Mouse (Mus musculus) brown adipose tissue, adult 24 weeks (tissue): ENCODE results near the gene Lnpep. TPM values are rescaled to one million over a fixed set of nuclear protein-coding genes. Genes with fewer than 3 reads are reported as not detected.

Experiments used
- H3K27ac ChIP-seq: fragments of 200-500 bp; replicated peaks from 2 replicates; pipeline ENCODE4 v1.5.1; 2012; ENCODE audit warnings: low read depth, mild to moderate bottlenecking, low read length
- H3K4me1 ChIP-seq: fragments of 200-500 bp; 2 replicates; pipeline ENCODE4 v1.6.1; 2012; ENCODE audit warnings: low read length, mixed read lengths; ENCODE audit not compliant: control insufficient read depth, insufficient read depth, insufficient read length
- H3K4me3 ChIP-seq: fragments of 200-500 bp; 2 replicates; pipeline ENCODE4 v1.5.1; 2012; ENCODE audit warnings: low read depth, mild to moderate bottlenecking, low read length, moderate library complexity; ENCODE audit not compliant: insufficient read depth
- polyA plus RNA-seq: library from polyadenylated mRNA; stranded (reverse); fragments of >200 nt; gene quantifications from 2 replicates; pipeline ENCODE4 v1.2.4, GENCODE M21; 2012; ENCODE audit not compliant: missing spikeins, insufficient read depth, insufficient read length

Lnpep gene
- polyA plus RNA-seq, 1 experiment, result 29.8 TPM

- Histone ChIP-seq H3K27ac (peak overlapping the region; percentile 75), H3K4me3 (peak overlapping the region; percentile 91)
These were observed 1.5 kb downstream of the Lnpep start for GRCm38 (mm10) chr17:17623221-17623889.

GRCm38 (mm10) chr17:17622576-17622975 is 2.3 kb downstream of the Lnpep start:
- 0 out of 2 replicates have a peak overlapping the region, but pooled peaks have one; percentile 80 for H3K27ac ChIP-seq
- H3K4me1 ChIP-seq, result peaks cover 10% of the 10 kb centered on the region; the same call in 1 of the 2 replicates
- H3K4me3 ChIP-seq, result no peak overlapping the region

More at GRCm38 (mm10) chr17:17623221-17623889, 1.5 kb downstream of the Lnpep start:
- H3K4me1 ChIP-seq, result peaks cover 3% of the 10 kb centered on the region; the same call in 1 of the 2 replicates

DNA sequence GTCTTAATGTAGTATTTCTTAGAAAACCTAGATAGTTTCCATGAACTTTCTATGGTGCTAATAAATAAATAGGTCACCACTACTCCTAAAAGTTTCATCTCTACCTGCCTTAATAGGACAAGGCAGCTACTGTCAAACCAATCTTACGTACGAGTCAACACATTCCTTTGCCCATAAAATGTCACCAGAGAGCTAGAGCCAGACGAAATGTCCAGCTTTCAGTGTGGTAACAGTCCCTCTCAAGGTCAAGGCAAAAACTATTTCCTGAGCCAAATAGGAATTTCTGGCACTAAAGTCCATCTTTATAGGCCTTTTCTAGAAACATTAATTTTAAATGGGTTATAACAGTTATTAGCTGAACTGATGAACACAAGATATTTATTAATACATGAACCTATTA is 3.3 kb downstream of the Lnpep start:
- H3K27ac ChIP-seq, result no peak overlapping the region; the same call in 1 of the 2 replicates
- H3K4me3 ChIP-seq, result no peak overlapping the region

DNA sequence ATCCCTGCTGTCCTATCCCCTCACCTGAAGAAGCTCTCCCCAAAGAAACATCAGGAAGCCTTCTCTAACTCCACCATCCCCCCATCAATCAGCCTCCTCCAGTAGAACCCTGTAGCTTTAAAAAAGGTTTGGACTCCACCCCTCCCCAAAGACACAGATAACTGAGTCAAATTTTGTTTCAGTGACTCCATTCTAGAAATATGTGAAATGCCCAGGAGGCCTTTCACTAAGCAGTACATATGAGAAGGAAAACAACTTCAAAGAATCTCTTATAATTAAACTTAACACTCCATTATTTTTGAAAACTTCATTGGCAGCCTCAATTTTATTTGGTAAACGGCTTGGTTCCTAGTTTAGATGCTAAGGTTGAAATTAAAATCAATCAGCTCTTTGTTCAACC is 6.4 kb downstream of the Lnpep start:
- Histone ChIP-seq H3K27ac (peak overlapping the region; percentile 84), H3K4me3 (no peak overlapping the region), H3K4me1 (peaks cover 15% of the 10 kb centered on the region)

More for the DNA sequence above, 3.3 kb downstream of the Lnpep start:
- peaks cover 13% of the 10 kb centered on the region for H3K4me1 ChIP-seq

GRCm38 (mm10) chr17:17617440-17618204 is 7.2 kb downstream of the Lnpep start:
- Histone ChIP-seq H3K4me1 (peaks cover 15% of the 10 kb centered on the region), H3K4me3 (no peak overlapping the region), H3K27ac (peak overlapping the region; percentile 84)

DNA sequence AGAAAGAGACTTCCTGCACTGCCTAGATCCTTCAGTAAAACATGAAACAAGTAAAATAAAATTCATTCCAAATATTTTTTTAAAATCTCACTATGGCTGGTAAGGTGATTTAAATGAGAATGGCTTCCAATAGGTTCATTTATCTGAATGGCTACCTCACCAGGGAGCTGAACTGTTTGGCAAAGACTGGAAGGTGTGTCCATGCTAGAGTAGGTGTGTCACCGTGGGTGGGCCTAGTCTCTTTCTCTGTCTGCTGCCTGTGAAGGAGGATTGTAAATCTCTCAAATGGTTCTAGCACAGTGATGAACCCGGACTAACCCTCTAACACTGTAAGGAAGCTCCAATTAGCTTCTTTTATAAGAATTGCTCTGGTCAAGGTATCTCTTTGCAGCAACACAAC is 12.5 kb downstream of the Lnpep start:
- Histone ChIP-seq H3K4me3 (no peak overlapping the region), H3K27ac (no peak overlapping the region), H3K4me1 (peaks cover 19% of the 10 kb centered on the region)

- Histone ChIP-seq H3K4me1 (peaks cover 16% of the 10 kb centered on the region), H3K4me3 (no peak overlapping the region), H3K27ac (peak overlapping the region; percentile 86)
These were observed 15.3 kb downstream of the Lnpep start for GRCm38 (mm10) chr17:17609523-17609922.

DNA sequence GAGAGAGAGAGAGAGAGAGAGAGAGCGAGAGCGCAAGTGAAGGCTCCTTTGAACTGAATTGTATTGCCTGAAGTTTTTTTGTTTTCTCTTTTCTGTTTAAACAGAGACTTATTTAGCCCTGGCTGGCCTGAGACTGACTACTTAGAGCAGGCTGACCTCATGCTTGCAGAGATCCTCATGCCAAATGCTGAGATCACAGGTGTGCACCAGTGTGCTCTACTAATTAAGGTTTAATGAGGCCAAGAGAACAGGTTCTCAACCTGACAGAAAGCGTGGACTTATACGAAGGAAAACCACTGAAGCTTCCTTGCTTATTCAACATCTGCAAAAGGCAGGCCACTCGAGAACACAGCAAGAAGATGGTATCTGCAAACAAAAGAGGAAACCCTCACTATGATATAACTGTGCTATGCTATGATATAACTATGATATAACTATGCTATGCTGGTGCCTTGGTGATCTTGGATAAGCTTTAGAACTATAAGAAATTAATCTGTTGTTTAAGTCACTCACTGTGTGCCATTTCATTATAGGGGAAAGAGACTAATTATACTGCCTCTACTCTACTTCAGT is 16.3 kb downstream of the Lnpep start:
- H3K4me1 ChIP-seq, result peaks cover 17% of the 10 kb centered on the region
- no peak overlapping the region for H3K4me3 ChIP-seq
- 0 out of 2 replicates have a peak overlapping the region, but pooled peaks have one; percentile 13 for H3K27ac ChIP-seq

DNA sequence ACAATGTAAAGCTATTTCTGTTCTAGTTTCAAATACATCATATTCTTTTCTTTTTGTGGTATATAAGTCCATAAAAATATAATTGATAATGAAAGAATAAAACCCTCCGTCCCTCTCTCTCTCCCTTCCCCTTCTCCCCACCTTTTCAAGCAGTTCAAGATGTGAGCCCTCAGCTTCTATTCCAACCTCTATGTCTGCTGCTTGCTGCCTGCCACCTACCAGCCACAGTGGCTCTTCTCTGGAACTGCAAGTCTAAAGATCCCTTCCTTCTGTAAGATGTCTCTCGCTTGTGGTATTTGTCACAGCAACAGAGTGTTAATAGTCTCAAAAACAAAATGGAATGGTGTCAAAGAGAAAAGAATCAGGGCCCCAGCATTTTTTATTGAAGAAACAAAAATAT is 20.3 kb downstream of the Lnpep start:
- Histone ChIP-seq H3K4me3 (no peak overlapping the region), H3K4me1 (peaks cover 13% of the 10 kb centered on the region), H3K27ac (no peak overlapping the region; the same call in 1 of the 2 replicates)

DNA sequence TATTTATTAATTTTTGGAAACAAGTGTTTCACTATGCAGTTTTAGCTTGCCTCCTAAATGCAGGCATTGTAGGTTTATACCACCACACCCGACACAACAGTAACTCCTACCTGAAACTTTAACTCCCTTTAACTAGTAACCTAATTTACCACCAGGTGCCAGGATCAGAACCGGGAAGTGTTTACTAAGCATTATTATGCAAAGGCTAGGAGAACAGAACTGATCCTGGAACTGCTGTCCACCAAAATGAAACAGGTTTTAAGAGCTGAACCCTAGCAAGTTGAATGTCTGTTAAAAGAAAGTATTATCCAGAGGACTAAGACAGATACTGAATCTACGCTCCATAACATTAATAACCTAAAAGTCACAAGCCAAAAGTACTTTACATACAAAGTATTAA is 21.2 kb downstream of the Lnpep start:
- Histone ChIP-seq H3K4me3 (no peak overlapping the region), H3K4me1 (peaks cover 10% of the 10 kb centered on the region), H3K27ac (no peak overlapping the region)

DNA sequence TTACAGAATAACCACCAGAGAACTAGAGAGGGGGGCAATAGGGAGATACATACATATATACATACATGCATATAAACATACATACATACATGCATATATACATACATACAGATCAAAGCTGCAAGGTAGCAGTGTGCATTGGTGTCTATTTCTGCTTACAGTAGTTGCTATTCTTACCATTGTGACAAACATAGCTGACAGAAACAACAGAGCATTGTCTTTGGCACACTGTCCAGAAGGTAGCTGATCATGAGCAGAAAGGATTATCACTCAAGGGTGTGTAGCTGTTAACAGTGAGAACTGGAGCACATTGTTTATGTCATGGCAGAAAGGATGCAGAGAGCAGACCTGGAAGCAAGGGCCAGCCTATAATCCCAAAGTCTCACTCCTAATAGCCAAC is 22.1 kb downstream of the Lnpep start:
- Histone ChIP-seq H3K4me1 (peaks cover 5% of the 10 kb centered on the region), H3K27ac (no peak overlapping the region), H3K4me3 (no peak overlapping the region)

DNA sequence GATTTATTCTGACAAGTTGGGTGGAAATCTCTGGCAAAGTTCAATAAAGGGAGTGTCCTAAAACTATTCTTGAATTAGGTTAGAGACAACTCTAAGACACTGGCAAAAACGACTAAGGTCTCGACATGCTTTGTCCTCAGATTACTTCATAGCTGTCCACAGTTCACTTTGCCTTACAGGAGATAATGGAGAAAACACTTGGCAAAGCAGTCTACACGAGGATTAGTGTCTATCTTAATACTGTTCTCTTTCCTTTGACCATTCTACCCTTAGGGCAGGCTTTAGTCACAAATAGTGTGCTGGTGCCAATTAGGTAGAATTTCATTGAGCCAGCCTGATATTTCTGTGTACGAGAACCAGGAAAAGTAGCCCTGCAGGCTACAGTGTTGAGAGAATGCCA is 22.5 kb downstream of the Lnpep start:
- Histone ChIP-seq H3K4me3 (no peak overlapping the region), H3K27ac (peak overlapping the region; percentile 60; the same call in 1 of the 2 replicates)

DNA sequence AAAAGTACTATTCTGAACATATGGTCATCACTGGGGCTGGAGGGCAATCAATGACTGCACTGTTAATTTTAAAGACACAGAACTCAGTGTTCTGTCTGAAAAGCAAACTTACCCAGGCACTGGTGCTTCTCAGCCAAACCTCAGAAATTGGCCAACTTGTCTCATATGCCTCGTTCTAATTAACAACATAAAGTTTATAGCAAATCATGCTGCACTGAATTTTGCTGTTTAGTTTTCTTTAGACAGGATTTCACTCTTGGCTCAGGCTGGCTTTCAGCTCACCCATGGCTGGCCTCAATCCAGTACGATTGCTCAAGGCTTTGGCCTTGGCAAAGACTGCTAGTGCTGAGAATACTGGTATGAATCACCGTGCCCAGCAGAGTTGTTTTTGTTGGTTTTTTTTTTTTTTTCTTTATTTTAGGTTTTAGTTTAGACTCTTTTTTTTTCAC is 24.0 kb downstream of the Lnpep start:
- no peak overlapping the region for H3K27ac ChIP-seq
- H3K4me1 ChIP-seq, result peaks cover 8% of the 10 kb centered on the region
- H3K4me3 ChIP-seq, result no peak overlapping the region

More for the DNA sequence above, 22.5 kb downstream of the Lnpep start:
- H3K4me1 ChIP-seq, result peaks cover 8% of the 10 kb centered on the region

GRCm38 (mm10) chr17:17600001-17600400 is 24.8 kb downstream of the Lnpep start:
- Histone ChIP-seq H3K4me1 (peaks cover 14% of the 10 kb centered on the region), H3K4me3 (no peak overlapping the region), H3K27ac (no peak overlapping the region)

- no peak overlapping the region for H3K4me3 ChIP-seq
- H3K4me1 ChIP-seq, result peaks cover 11% of the 10 kb centered on the region
- H3K27ac ChIP-seq, result no peak overlapping the region
These were observed 26.5 kb downstream of the Lnpep start for GRCm38 (mm10) chr17:17598355-17598754.
